Mouse (Mus musculus): ENCODE data around the gene Ap4b1.
"Not testable (repeated sequence)": the region's sequence is repeated elsewhere in the genome, so short reads cannot be mapped to it uniquely, and the experiment has no call there.

DNA sequence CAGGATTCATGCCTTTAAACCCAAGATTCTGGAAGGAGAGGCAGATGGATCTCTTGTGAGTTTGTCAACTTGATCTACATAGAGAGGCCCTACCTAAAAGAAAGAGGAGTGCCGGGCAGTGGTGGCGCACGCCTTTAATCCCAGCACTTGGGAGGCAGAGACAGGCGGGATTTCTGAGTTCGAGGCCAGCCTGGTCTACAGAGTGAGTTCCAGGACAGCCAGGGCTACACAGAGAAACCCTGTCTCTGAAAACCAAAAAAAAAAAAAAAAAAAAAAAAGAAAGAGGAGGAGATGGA lies 17.3 kb upstream of the Ap4b1 start:
- TF ChIP-seq POLR2A (IDR thresholded peaks at IDR 0.05; ENCODE audit: low read depth, low read length); CTCF (IDR thresholded peaks at IDR 0.05; ENCODE audit: extremely low read depth, insufficient read depth, insufficient read length, insufficient replicate concordance): not testable (repeated sequence)

Data from spleen, adult 2 months (tissue).